Mouse (Mus musculus) limb, embryonic 13.5 days (tissue): ENCODE measurements around the gene Armh2. TPM values are rescaled to one million over a fixed set of nuclear protein-coding genes. Genes with fewer than 3 reads are reported as not detected.

Source experiments
- ATAC-seq: fragments of 200-750 bp; cut with Nextera tagmentation; 2 replicates; pipeline ENCODE4 v1.8.0; 2017; ENCODE audit warnings: low read depth, moderate number of reproducible peaks, moderate TSS enrichment; ENCODE audit not compliant: low FRiP score
- H3K27ac ChIP-seq: fragments of 300-500 bp; sonication (generic); 2 replicates; pipeline ENCODE4 v1.5.1; 2015; ENCODE audit warnings: inconsistent platforms, mild to moderate bottlenecking, moderate library complexity
- H3K27me3 ChIP-seq: fragments of 300-500 bp; sonication (generic); 2 replicates; pipeline ENCODE4 v1.6.1; 2015; ENCODE audit warnings: mild to moderate bottlenecking, inconsistent platforms
- H3K36me3 ChIP-seq: fragments of 300-500 bp; sonication (generic); 2 replicates; pipeline ENCODE4 v1.6.1; 2015; ENCODE audit warnings: inconsistent platforms, mild to moderate bottlenecking, moderate library complexity
- H3K4me1 ChIP-seq: fragments of 300-500 bp; sonication (generic); 2 replicates; pipeline ENCODE4 v1.6.1; 2015; ENCODE audit warnings: inconsistent platforms
- H3K4me2 ChIP-seq: fragments of 300-500 bp; sonication (generic); replicated peaks from 2 replicates; pipeline ENCODE4 v1.6.1; 2015; ENCODE audit warnings: inconsistent platforms, mild to moderate bottlenecking, moderate library complexity
- H3K4me3 ChIP-seq: fragments of 300-500 bp; sonication (generic); 2 replicates; pipeline ENCODE4 v1.5.1; 2015; ENCODE audit warnings: moderate library complexity, mild to moderate bottlenecking, inconsistent platforms
- H3K9ac ChIP-seq: fragments of 300-500 bp; sonication (generic); 2 replicates; pipeline ENCODE4 v1.6.1; 2015; ENCODE audit warnings: mild to moderate bottlenecking, inconsistent platforms
- H3K9me3 ChIP-seq: fragments of 300-500 bp; sonication (generic); 2 replicates; pipeline ENCODE4 v1.6.1; 2016; ENCODE audit warnings: inconsistent platforms
- WGBS: fragments of 180-500 bp; shearing (Covaris S2); methylation state at CpG from one replicate; pipeline ENCODE4 v1.1.7; 2015; 5-methylcytosine and 5-hydroxymethylcytosine counted together
- polyA plus RNA-seq: library from polyadenylated mRNA; unstranded; fragments of >200 nt; fragmentation: Nextera tagmentation; extraction: Ambion mirVana; gene quantifications from 2 replicates; pipeline ENCODE4 v1.2.1, GENCODE M21; 2015

The Armh2 gene
- polyA plus RNA-seq, 1 experiment from 2014 or later: not detected

- 72% methylated on average over 2 of the region's 2 CpGs for whole genome bisulfite sequencing
Observed at GRCm38 (mm10) chr13:24791349-24791748, 50.3 kb downstream of the Armh2 start.

DNA sequence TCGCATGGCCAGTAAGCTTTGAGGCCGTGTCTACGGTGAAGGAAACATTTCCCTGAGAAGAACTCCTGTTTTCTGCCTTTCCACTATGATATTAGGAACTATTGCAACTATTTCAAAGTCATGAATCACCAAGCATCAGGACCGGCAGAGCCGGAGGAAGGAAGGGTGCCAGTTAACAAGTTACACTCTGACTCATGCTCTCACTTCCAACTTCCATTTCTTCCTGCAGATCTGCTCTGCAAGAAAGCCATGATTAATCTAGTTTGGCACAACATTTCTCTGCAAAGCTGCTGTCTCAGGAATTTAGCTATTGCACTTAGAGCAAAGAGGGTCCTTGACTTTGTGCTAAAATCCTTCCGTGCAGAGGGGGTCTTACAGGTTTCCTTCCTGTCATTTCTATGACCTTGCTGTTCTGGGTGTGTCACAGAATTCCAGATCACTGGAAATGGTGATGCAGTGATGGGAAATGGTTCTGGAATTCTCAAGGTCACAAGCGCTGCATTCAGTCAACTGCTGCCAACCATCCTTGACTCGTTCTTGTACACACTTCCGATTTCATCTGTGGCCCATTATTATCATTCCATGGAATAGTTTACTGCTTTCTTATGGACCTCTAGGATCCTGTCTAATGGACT is 51.5 kb downstream of the Armh2 start:
- Histone ChIP-seq H3K9ac (no peak overlapping the region), H3K36me3 (no peaks in the 10 kb centered on the region), H3K9me3 (no peaks in the 10 kb centered on the region), H3K4me3 (no peak overlapping the region), H3K4me2 (no peak overlapping the region), H3K27me3 (no peaks in the 10 kb centered on the region), H3K27ac (no peak overlapping the region), H3K4me1 (no peaks in the 10 kb centered on the region)
- 86% methylated on average over 9 of the region's 9 CpGs for WGBS
- ATAC-seq: no peak

More at GRCm38 (mm10) chr13:24791349-24791748, 50.3 kb downstream of the Armh2 start:
- no peak overlapping the region for H3K27ac ChIP-seq
- H3K36me3 ChIP-seq: no peaks in the 10 kb centered on the region
- no peak overlapping the region for H3K9ac ChIP-seq
- H3K4me2 ChIP-seq: no peak overlapping the region
- H3K9me3 ChIP-seq: no peaks in the 10 kb centered on the region
- H3K4me1 ChIP-seq: no peaks in the 10 kb centered on the region
- ATAC-seq: no peak
- H3K27me3 ChIP-seq: no peaks in the 10 kb centered on the region
- no peak overlapping the region for H3K4me3 ChIP-seq

Other genes with a start within 250 kb of the Armh2 start
- 4.1 and 4.2 TPM in 2 replicates for gene Ripor2, start 159.0 kb upstream of the Armh2 start, polyA plus RNA-seq
- 97.9 and 101 TPM in 2 replicates for gene Gmnn, start 20.7 kb downstream of the Armh2 start, polyA plus RNA-seq
- gene BC005537, start 60.4 kb downstream of the Armh2 start, polyA plus RNA-seq: 16.0 and 16.9 TPM in 2 replicates
- gene Acot13, start 90.3 kb downstream of the Armh2 start, polyA plus RNA-seq: 64.2 and 66.8 TPM in 2 replicates
- gene Tdp2, start 90.4 kb downstream of the Armh2 start, polyA plus RNA-seq: 53.8 and 55.2 TPM in 2 replicates
- 0.06 and 0.08 TPM in 2 replicates for gene D130043K22Rik, start 103.9 kb downstream of the Armh2 start, polyA plus RNA-seq
- 4.0 and 4.9 TPM in 2 replicates for gene Aldh5a1, start 196.4 kb downstream of the Armh2 start, polyA plus RNA-seq
- gene Gpld1, start 201.9 kb downstream of the Armh2 start, polyA plus RNA-seq: 0.65 and 0.88 TPM in 2 replicates